Mouse (Mus musculus) left cerebral cortex, postnatal 10 days (tissue): ENCODE results near the gene Wnt5b. TPM values are rescaled to one million over a fixed set of nuclear protein-coding genes. Genes with fewer than 3 reads are reported as not detected.

Experiments used
- DNase-seq, 2 experiments: peaks; one replicate each; pipeline ENCODE4 v3.0.0; 2021 to 2022; ENCODE audit warnings: low spot score in 2 of 2, mixed read lengths in 1 of 2; ENCODE audit errors: extremely low spot score in 1 of 2
- intact Hi-C: fragments of 180-260 bp; cut with DNase I; formaldehyde crosslinking; loops from one replicate; pipeline ENCODE4 v1.15.1; 2025
- total RNA-seq, 2 experiments: library from RNA; stranded (reverse); gene quantifications; 2 replicates each; pipeline ENCODE4 v1.2.3; 2021

The Wnt5b gene
- total RNA-seq, 2 experiments from 2014 or later, result 1.7 to 1.9 TPM

- DNase-seq, result no peak
- intact Hi-C loops, result no loop called here
Measured at GRCm38 (mm10) chr6:119407818-119408217, 136.3 kb downstream of the Wnt5b start.

GRCm38 (mm10) chr6:119406528-119406927, 137.6 kb downstream of the Wnt5b start:
- no peak for DNase-seq
- intact Hi-C loops, result no loop called here

GRCm38 (mm10) chr6:119405310-119405709, 138.8 kb downstream of the Wnt5b start:
- intact Hi-C loops, result no loop called here
- DNase-seq, result no peak

GRCm38 (mm10) chr6:119404854-119405253, 139.3 kb downstream of the Wnt5b start:
- intact Hi-C loops, result no loop called here
- DNase-seq, result no peak

GRCm38 (mm10) chr6:119402976-119403375, 141.2 kb downstream of the Wnt5b start:
- DNase-seq, result no peak
- intact Hi-C loops, result no loop called here

- no peak for DNase-seq
Measured at GRCm38 (mm10) chr6:119401545-119402304, 142.4 kb downstream of the Wnt5b start.

GRCm38 (mm10) chr6:119400649-119401048, 143.5 kb downstream of the Wnt5b start:
- intact Hi-C loops, result no loop called here
- no peak for DNase-seq

More at GRCm38 (mm10) chr6:119401545-119402304, 142.4 kb downstream of the Wnt5b start:
- intact Hi-C loops, result no loop called here

- intact Hi-C loops, result no loop called here
Measured at GRCm38 (mm10) chr6:119399371-119399770, 144.8 kb downstream of the Wnt5b start.

GRCm38 (mm10) chr6:119396309-119396634, 147.9 kb downstream of the Wnt5b start:
- intact Hi-C loops, result no loop called here
- DNase-seq, result peak; percentile 13 to 53

More at GRCm38 (mm10) chr6:119399371-119399770, 144.8 kb downstream of the Wnt5b start:
- no peak for DNase-seq

- intact Hi-C loops, result no loop called here
- DNase-seq, result no peak
Measured at GRCm38 (mm10) chr6:119395421-119396308, 148.5 kb downstream of the Wnt5b start.

- intact Hi-C loops, result no loop called here
- DNase-seq, result no peak
Measured at GRCm38 (mm10) chr6:119392836-119393235, 151.3 kb downstream of the Wnt5b start.

GRCm38 (mm10) chr6:119390728-119391127, 153.4 kb downstream of the Wnt5b start:
- DNase-seq, result no peak
- intact Hi-C loops, result no loop called here

- no peak for DNase-seq
- intact Hi-C loops, result no loop called here
Measured at GRCm38 (mm10) chr6:119389089-119389488, 155.1 kb downstream of the Wnt5b start.

GRCm38 (mm10) chr6:119388650-119389012, 155.5 kb downstream of the Wnt5b start:
- intact Hi-C loops, result no loop called here
- peak; percentile 95 to 97 for DNase-seq

- peak in 1 of 2 experiments; percentile 5 for DNase-seq
- intact Hi-C loops, result no loop called here
Measured at GRCm38 (mm10) chr6:119387801-119388649, 156.1 kb downstream of the Wnt5b start.

GRCm38 (mm10) chr6:119386821-119387220, 157.3 kb downstream of the Wnt5b start:
- no peak for DNase-seq
- intact Hi-C loops, result no loop called here

- DNase-seq, result no peak
- intact Hi-C loops, result no loop called here
Measured at GRCm38 (mm10) chr6:119386421-119386820, 157.7 kb downstream of the Wnt5b start.

- intact Hi-C loops, result no loop called here
Measured at GRCm38 (mm10) chr6:119385668-119386067, 158.5 kb downstream of the Wnt5b start.

More at GRCm38 (mm10) chr6:119385668-119386067, 158.5 kb downstream of the Wnt5b start:
- DNase-seq, result no peak
